Mouse (Mus musculus): Measurements from ENCODE around the gene Prkar1b. TPM values are rescaled to one million over a fixed set of nuclear protein-coding genes. Genes with fewer than 3 reads are reported as not detected.

Prkar1b gene
- total and polyA plus RNA-seq, 2 experiments from 2014 or later, result 397 to 415 TPM

- Histone ChIP-seq H3K9me3 (ENCODE audit: low read length) (no peaks in the 10 kb centered on the region), H3K27ac (ENCODE audit: low read depth, low read length) (peak overlapping the region; percentile 84), H3K4me1 (ENCODE audit: insufficient read depth, low read length) (peaks cover 17% of the 10 kb centered on the region), H3K9ac (replicated peaks; ENCODE audit: low read length, poor library complexity, severe bottlenecking) (peak overlapping the region; percentile 88), H3K4me3 (ENCODE audit: low read depth, low read length) (peak overlapping the region; percentile 84), H3K27me3 (ENCODE audit: insufficient read depth, low read length) (peaks cover 34% of the 10 kb centered on the region), H3K36me3 (ENCODE audit: insufficient read depth, low read length) (no peaks in the 10 kb centered on the region; the same call in 1 of the 2 replicates), H3K4me2 (ENCODE audit: low read depth, low read length, poor library complexity, severe bottlenecking) (peak overlapping the region; percentile 96)
- peak; percentile 69 for TF ChIP-seq CTCF (IDR thresholded peaks at IDR 0.05)
- DNase-seq (ENCODE audit: low spot score) (peak; percentile 65), ATAC-seq (ENCODE audit: low FRiP score) (0 out of 2 replicates have a peak, but pooled peaks have one; percentile 18)
- WGBS, result 7% methylated on average over 24 of the region's 24 CpGs
Observed at GRCm38 (mm10) chr5:138996322-138997073, 153.3 kb downstream of the Prkar1b start.

- Histone ChIP-seq H3K27me3 (ENCODE audit: insufficient read depth, low read length) (peaks cover 40% of the 10 kb centered on the region), H3K9ac (replicated peaks; ENCODE audit: low read length, poor library complexity, severe bottlenecking) (peak overlapping the region; percentile 88), H3K4me1 (ENCODE audit: insufficient read depth, low read length) (peaks cover 17% of the 10 kb centered on the region), H3K27ac (ENCODE audit: low read depth, low read length) (peak overlapping the region; percentile 84), H3K36me3 (ENCODE audit: insufficient read depth, low read length) (peaks cover 5% of the 10 kb centered on the region), H3K4me2 (ENCODE audit: low read depth, low read length, poor library complexity, severe bottlenecking) (peak overlapping the region; percentile 96), H3K9me3 (ENCODE audit: low read length) (no peaks in the 10 kb centered on the region), H3K4me3 (ENCODE audit: low read depth, low read length) (peak overlapping the region; percentile 84)
- TF ChIP-seq CTCF (IDR thresholded peaks at IDR 0.05), result peak; percentile 38
- peak; percentile 71 for ATAC-seq (ENCODE audit: low FRiP score)
- peak; percentile 78 for DNase-seq (ENCODE audit: low spot score)
- under 1% methylated on average over 34 of the region's 52 CpGs for WGBS
Observed at GRCm38 (mm10) chr5:138995721-138996311, 154.0 kb downstream of the Prkar1b start.

- ATAC-seq (ENCODE audit: low FRiP score), result peak; percentile 36
- Histone ChIP-seq H3K9ac (replicated peaks; ENCODE audit: low read length, poor library complexity, severe bottlenecking) (peak overlapping the region; percentile 88), H3K4me3 (ENCODE audit: low read depth, low read length) (peak overlapping the region; percentile 84), H3K36me3 (ENCODE audit: insufficient read depth, low read length) (peaks cover 5% of the 10 kb centered on the region), H3K4me1 (ENCODE audit: insufficient read depth, low read length) (peaks cover 17% of the 10 kb centered on the region), H3K27ac (ENCODE audit: low read depth, low read length) (peak overlapping the region; percentile 84), H3K9me3 (ENCODE audit: low read length) (no peaks in the 10 kb centered on the region), H3K4me2 (ENCODE audit: low read depth, low read length, poor library complexity, severe bottlenecking) (peak overlapping the region; percentile 96), H3K27me3 (ENCODE audit: insufficient read depth, low read length) (peaks cover 40% of the 10 kb centered on the region)
- WGBS, result under 1% methylated on average over 62 of the region's 127 CpGs
- peak; percentile 44 for DNase-seq (ENCODE audit: low spot score)
- no peak for TF ChIP-seq CTCF (IDR thresholded peaks at IDR 0.05)
Observed at GRCm38 (mm10) chr5:138994786-138995720, 154.7 kb downstream of the Prkar1b start.

- H3K27ac ChIP-seq (ENCODE audit: low read depth, low read length), result peak overlapping the region; percentile 84
Observed at GRCm38 (mm10) chr5:138994108-138994785, 155.6 kb downstream of the Prkar1b start.

GRCm38 (mm10) chr5:138993371-138994107 lies 156.3 kb downstream of the Prkar1b start:
- WGBS, result under 1% methylated on average over 40 of the region's 40 CpGs
- DNase-seq (ENCODE audit: low spot score) (no peak), ATAC-seq (ENCODE audit: low FRiP score) (no peak)
- peaks cover 16% of the 10 kb centered on the region for H3K4me1 ChIP-seq (ENCODE audit: insufficient read depth, low read length)
- no peak overlapping the region for H3K27ac ChIP-seq (ENCODE audit: low read depth, low read length)
- no peaks in the 10 kb centered on the region for H3K9me3 ChIP-seq (ENCODE audit: low read length)
- peaks cover 26% of the 10 kb centered on the region for H3K27me3 ChIP-seq (ENCODE audit: insufficient read depth, low read length)
- H3K36me3 ChIP-seq (ENCODE audit: insufficient read depth, low read length), result peaks cover 5% of the 10 kb centered on the region
- no peak for TF ChIP-seq CTCF (IDR thresholded peaks at IDR 0.05)
- peak overlapping the region; percentile 84 for H3K4me3 ChIP-seq (ENCODE audit: low read depth, low read length)
- H3K4me2 ChIP-seq (ENCODE audit: low read depth, low read length, poor library complexity, severe bottlenecking), result peak overlapping the region; percentile 96
- peak overlapping the region; percentile 88 for H3K9ac ChIP-seq (replicated peaks; ENCODE audit: low read length, poor library complexity, severe bottlenecking)

More at GRCm38 (mm10) chr5:138994108-138994785, 155.6 kb downstream of the Prkar1b start:
- WGBS, result under 1% methylated on average over 43 of the region's 48 CpGs
- no peak for DNase-seq (ENCODE audit: low spot score)
- no peak for ATAC-seq (ENCODE audit: low FRiP score)
- peaks cover 5% of the 10 kb centered on the region for H3K36me3 ChIP-seq (ENCODE audit: insufficient read depth, low read length)
- peak overlapping the region; percentile 84 for H3K4me3 ChIP-seq (ENCODE audit: low read depth, low read length)
- peaks cover 17% of the 10 kb centered on the region for H3K4me1 ChIP-seq (ENCODE audit: insufficient read depth, low read length)
- no peaks in the 10 kb centered on the region for H3K9me3 ChIP-seq (ENCODE audit: low read length)
- H3K27me3 ChIP-seq (ENCODE audit: insufficient read depth, low read length), result peaks cover 33% of the 10 kb centered on the region
- peak overlapping the region; percentile 96 for H3K4me2 ChIP-seq (ENCODE audit: low read depth, low read length, poor library complexity, severe bottlenecking)
- peak overlapping the region; percentile 88 for H3K9ac ChIP-seq (replicated peaks; ENCODE audit: low read length, poor library complexity, severe bottlenecking)
- no peak for TF ChIP-seq CTCF (IDR thresholded peaks at IDR 0.05)

All from midbrain, postnatal 0 days (tissue).